Mouse (Mus musculus): ENCODE measurements around the gene H2al2a.

- TF ChIP-seq EP300 (IDR thresholded peaks at IDR 0.05; ENCODE audit: low read length) (no peak), HCFC1 (IDR thresholded peaks at IDR 0.05; ENCODE audit: low read depth, low read length) (no peak), POLR2A (IDR thresholded peaks at IDR 0.05; ENCODE audit: low read depth, low read length) (no peak), CHD1 (IDR thresholded peaks at IDR 0.05; ENCODE audit: low read depth, low read length) (no peak), CTCF (conservative IDR thresholded peaks at IDR 0.05 in 1 of 2, IDR thresholded peaks at IDR 0.05 in 1 of 2; ENCODE audit: low read depth in 2 of 2, low read length in 2 of 2) (no peak), SIN3A (IDR thresholded peaks at IDR 0.05; ENCODE audit: low read length) (no peak), ZC3H11A (IDR thresholded peaks at IDR 0.05; ENCODE audit: low read depth, low read length) (no peak), E2F4 (IDR thresholded peaks at IDR 0.05; ENCODE audit: insufficient replicate concordance, low read depth, low read length) (no peak), BHLHE40 (IDR thresholded peaks at IDR 0.05; ENCODE audit: low read depth, low read length) (no peak), RCOR1 (conservative IDR thresholded peaks at IDR 0.05; ENCODE audit: low read depth, low read length) (no peak)
Observed at GRCm38 (mm10) chr2:17968571-17968970, 28.2 kb downstream of the H2al2a start.
